Mouse (Mus musculus) erythroblast, embryonic 14.5 days (primary cell): Measurements from ENCODE around the gene Sec16b. TPM values are rescaled to one million over a fixed set of nuclear protein-coding genes. Genes with fewer than 3 reads are reported as not detected.

Source experiments
- H3K27me3 ChIP-seq: 2 replicates; pipeline ENCODE4 v1.6.1; 2012; ENCODE audit warnings: inconsistent platforms; ENCODE audit not compliant: control insufficient read depth
- H3K36me3 ChIP-seq: 2 replicates; pipeline ENCODE4 v1.6.1; 2012; ENCODE audit warnings: mild to moderate bottlenecking, inconsistent platforms; ENCODE audit not compliant: control insufficient read depth
- H3K4me1 ChIP-seq: 2 replicates; pipeline ENCODE4 v1.6.1; 2012; ENCODE audit warnings: inconsistent platforms; ENCODE audit not compliant: control insufficient read depth
- H3K4me3 ChIP-seq: replicated peaks from 2 replicates; pipeline ENCODE3; 2012; ENCODE audit warnings: moderate library complexity, mild to moderate bottlenecking, inconsistent platforms
- H3K9me3 ChIP-seq: 2 replicates; pipeline ENCODE4 v1.6.1; 2012; ENCODE audit warnings: low read length, inconsistent platforms, mixed read lengths; ENCODE audit not compliant: control insufficient read depth
- GATA1 ChIP-seq: IDR thresholded peaks from 2 replicates; pipeline ENCODE4 v1.6.1; 2012; ENCODE audit warnings: low read length, inconsistent platforms, mixed read lengths
- TAL1 ChIP-seq: IDR thresholded peaks from 3 replicates; pipeline ENCODE4 v1.6.1; 2012; ENCODE audit warnings: low read length, inconsistent platforms, mixed read lengths
- polyA plus RNA-seq: library from polyadenylated mRNA; stranded (reverse); fragments of >175 nt; gene quantifications from 2 replicates; pipeline ENCODE4 v1.2.3, GENCODE M21; 2012

Gene Sec16b
- polyA plus RNA-seq, 1 experiment: not detected

- no peaks in the 10 kb centered on the region for H3K9me3 ChIP-seq
- no peak overlapping the region for H3K4me3 ChIP-seq
- H3K27me3 ChIP-seq: no peaks in the 10 kb centered on the region
- no peak for TF ChIP-seq TAL1
- no peak for TF ChIP-seq GATA1
- H3K4me1 ChIP-seq: no peaks in the 10 kb centered on the region
- H3K36me3 ChIP-seq: no peaks in the 10 kb centered on the region
Observed at GRCm38 (mm10) chr1:157472716-157473115, 33.8 kb upstream of the Sec16b start.

- Histone ChIP-seq H3K36me3 (no peaks in the 10 kb centered on the region), H3K9me3 (no peaks in the 10 kb centered on the region), H3K27me3 (no peaks in the 10 kb centered on the region), H3K4me1 (no peaks in the 10 kb centered on the region), H3K4me3 (no peak overlapping the region)
- no peak for TF ChIP-seq GATA1
- TF ChIP-seq TAL1: no peak
Observed at GRCm38 (mm10) chr1:157474865-157475264, 31.7 kb upstream of the Sec16b start.

GRCm38 (mm10) chr1:157476231-157476630 is 30.3 kb upstream of the Sec16b start:
- Histone ChIP-seq H3K9me3 (no peaks in the 10 kb centered on the region), H3K36me3 (no peaks in the 10 kb centered on the region), H3K4me1 (no peaks in the 10 kb centered on the region), H3K27me3 (no peaks in the 10 kb centered on the region), H3K4me3 (no peak overlapping the region)
- TF ChIP-seq GATA1 (no peak), TAL1 (no peak)

GRCm38 (mm10) chr1:157480090-157480489 is 26.4 kb upstream of the Sec16b start:
- no peaks in the 10 kb centered on the region for H3K36me3 ChIP-seq
- no peaks in the 10 kb centered on the region for H3K9me3 ChIP-seq
- no peaks in the 10 kb centered on the region for H3K4me1 ChIP-seq
- H3K4me3 ChIP-seq: no peak overlapping the region
- TF ChIP-seq TAL1 (no peak), GATA1 (no peak)
- no peaks in the 10 kb centered on the region for H3K27me3 ChIP-seq

GRCm38 (mm10) chr1:157480901-157481300 is 25.6 kb upstream of the Sec16b start:
- TF ChIP-seq TAL1 (no peak), GATA1 (no peak)
- Histone ChIP-seq H3K4me1 (no peaks in the 10 kb centered on the region), H3K9me3 (no peaks in the 10 kb centered on the region), H3K27me3 (no peaks in the 10 kb centered on the region), H3K4me3 (no peak overlapping the region), H3K36me3 (no peaks in the 10 kb centered on the region)

- no peaks in the 10 kb centered on the region for H3K27me3 ChIP-seq
- H3K4me1 ChIP-seq: no peaks in the 10 kb centered on the region
- no peaks in the 10 kb centered on the region for H3K36me3 ChIP-seq
- no peaks in the 10 kb centered on the region for H3K9me3 ChIP-seq
- no peak for TF ChIP-seq GATA1
- no peak for TF ChIP-seq TAL1
- no peak overlapping the region for H3K4me3 ChIP-seq
Observed at GRCm38 (mm10) chr1:157481666-157482065, 24.9 kb upstream of the Sec16b start.

GRCm38 (mm10) chr1:157484161-157484560 is 22.4 kb upstream of the Sec16b start:
- no peaks in the 10 kb centered on the region for H3K36me3 ChIP-seq
- H3K4me3 ChIP-seq: no peak overlapping the region
- no peak for TF ChIP-seq GATA1
- no peaks in the 10 kb centered on the region for H3K27me3 ChIP-seq
- H3K9me3 ChIP-seq: no peaks in the 10 kb centered on the region
- no peaks in the 10 kb centered on the region for H3K4me1 ChIP-seq

GRCm38 (mm10) chr1:157500657-157501056 is 5.9 kb upstream of the Sec16b start:
- Histone ChIP-seq H3K36me3 (no peaks in the 10 kb centered on the region), H3K9me3 (peaks cover 10% of the 10 kb centered on the region), H3K4me1 (no peaks in the 10 kb centered on the region), H3K4me3 (no peak overlapping the region), H3K27me3 (no peaks in the 10 kb centered on the region)
- TF ChIP-seq TAL1: no peak
- TF ChIP-seq GATA1: no peak

- Histone ChIP-seq H3K36me3 (no peaks in the 10 kb centered on the region), H3K9me3 (peaks cover 10% of the 10 kb centered on the region), H3K27me3 (no peaks in the 10 kb centered on the region), H3K4me3 (no peak overlapping the region), H3K4me1 (no peaks in the 10 kb centered on the region)
- TF ChIP-seq GATA1: no peak
- TF ChIP-seq TAL1: no peak
Observed at GRCm38 (mm10) chr1:157501352-157501945, 5.1 kb upstream of the Sec16b start.

GRCm38 (mm10) chr1:157503071-157503470 is 3.5 kb upstream of the Sec16b start:
- H3K27me3 ChIP-seq: no peaks in the 10 kb centered on the region
- TF ChIP-seq GATA1 (no peak), TAL1 (no peak)
- H3K4me1 ChIP-seq: no peaks in the 10 kb centered on the region
- no peaks in the 10 kb centered on the region for H3K36me3 ChIP-seq
- H3K9me3 ChIP-seq: peaks cover 10% of the 10 kb centered on the region
- H3K4me3 ChIP-seq: no peak overlapping the region
